Mouse (Mus musculus): ENCODE data around the gene Pnkd.

GRCm38 (mm10) chr1:74401015-74401702, 116.4 kb downstream of the Pnkd start:
- TF ChIP-seq CTCF (IDR thresholded peaks at IDR 0.05; ENCODE audit: low read depth, low read length) = no peak
- no peak for TF ChIP-seq POLR2A (IDR thresholded peaks at IDR 0.05; ENCODE audit: extremely low read depth, insufficient read depth, low read length)
